Mouse (Mus musculus): ENCODE results near the gene Slc35a1. TPM values are rescaled to one million over a fixed set of nuclear protein-coding genes. Genes with fewer than 3 reads are reported as not detected.

Slc35a1 gene
- total RNA-seq, 2 experiments from 2014 or later: 10.9 to 14.7 TPM

GRCm38 (mm10) chr4:34639745-34640364 is 47.4 kb downstream of the Slc35a1 start:
- Histone ChIP-seq H3K27ac (no peak overlapping the region), H3K4me3 (no peak overlapping the region)
- intact Hi-C loops (cut with DNase I): no loop called here
- TF ChIP-seq CTCF (IDR thresholded peaks at IDR 0.05): no peak
- no peak for DNase-seq

- no peak for DNase-seq
- intact Hi-C loops (cut with DNase I): no loop called here
- TF ChIP-seq CTCF (IDR thresholded peaks at IDR 0.05): no peak
- Histone ChIP-seq H3K4me3 (no peak overlapping the region), H3K27ac (no peak overlapping the region)
Observed at GRCm38 (mm10) chr4:34637851-34638250, 49.4 kb downstream of the Slc35a1 start.

- intact Hi-C loops (cut with DNase I): no loop called here
- no peak overlapping the region for H3K27ac ChIP-seq
Observed at GRCm38 (mm10) chr4:34637386-34637785, 49.9 kb downstream of the Slc35a1 start.

GRCm38 (mm10) chr4:34636036-34636435 is 51.2 kb downstream of the Slc35a1 start:
- H3K27ac ChIP-seq: no peak overlapping the region
- no peak overlapping the region for H3K4me3 ChIP-seq
- TF ChIP-seq CTCF (IDR thresholded peaks at IDR 0.05): no peak
- DNase-seq: no peak
- intact Hi-C loops (cut with DNase I): no loop called here

More at GRCm38 (mm10) chr4:34637386-34637785, 49.9 kb downstream of the Slc35a1 start:
- DNase-seq: no peak
- no peak for TF ChIP-seq CTCF (IDR thresholded peaks at IDR 0.05)
- no peak overlapping the region for H3K4me3 ChIP-seq

- Histone ChIP-seq H3K4me3 (no peak overlapping the region), H3K27ac (no peak overlapping the region)
- intact Hi-C loops (cut with DNase I): no loop called here
- no peak for DNase-seq
- TF ChIP-seq CTCF (IDR thresholded peaks at IDR 0.05): no peak
Observed at GRCm38 (mm10) chr4:34634129-34634528, 53.1 kb downstream of the Slc35a1 start.

- no peak for DNase-seq
- Histone ChIP-seq H3K27ac (no peak overlapping the region), H3K4me3 (no peak overlapping the region)
- TF ChIP-seq CTCF (IDR thresholded peaks at IDR 0.05): no peak
- intact Hi-C loops (cut with DNase I): no loop called here
Observed at GRCm38 (mm10) chr4:34629956-34630355, 57.3 kb downstream of the Slc35a1 start.

GRCm38 (mm10) chr4:34626401-34626800 is 60.8 kb downstream of the Slc35a1 start:
- TF ChIP-seq CTCF (IDR thresholded peaks at IDR 0.05): no peak
- no peak for DNase-seq
- intact Hi-C loops (cut with DNase I): no loop called here
- H3K27ac ChIP-seq: peak overlapping the region; percentile 75; the same call in 1 of the 2 replicates
- H3K4me3 ChIP-seq: no peak overlapping the region

GRCm38 (mm10) chr4:34625556-34625955 is 61.7 kb downstream of the Slc35a1 start:
- Histone ChIP-seq H3K4me3 (no peak overlapping the region), H3K27ac (peak overlapping the region; percentile 75)
- no peak for TF ChIP-seq CTCF (IDR thresholded peaks at IDR 0.05)
- peak; percentile 68 for DNase-seq
- intact Hi-C loops (cut with DNase I): no loop called here

- H3K27ac ChIP-seq: no peak overlapping the region
- peak overlapping the region; percentile 92 for H3K4me3 ChIP-seq
- intact Hi-C loops (cut with DNase I): no loop called here
- no peak for TF ChIP-seq CTCF (IDR thresholded peaks at IDR 0.05)
- DNase-seq: no peak
Observed at GRCm38 (mm10) chr4:34616146-34616545, 71.1 kb downstream of the Slc35a1 start.

- peak overlapping the region; percentile 92 for H3K4me3 ChIP-seq
- H3K27ac ChIP-seq: peak overlapping the region; percentile 95
- TF ChIP-seq CTCF (IDR thresholded peaks at IDR 0.05): no peak
- DNase-seq: no peak
- intact Hi-C loops (cut with DNase I): no loop called here
Observed at GRCm38 (mm10) chr4:34615303-34615702, 71.9 kb downstream of the Slc35a1 start.

GRCm38 (mm10) chr4:34614630-34615094 is 72.6 kb downstream of the Slc35a1 start, which contains the start of the genes Orc3 and Rars2:
TSS of gene Orc3 (minus strand) at chr4:34614944.
TSS of gene Rars2 (plus strand) at chr4:34614957.
- H3K27ac ChIP-seq: peak within 1 kb of the TSS; percentile 95
- intact Hi-C loops (cut with DNase I): loop anchor here (5.0 kb wide), 1 partner anchor 62 kb away; the partner anchor contains the start of gene Akirin2
- peak; percentile 95 for DNase-seq
- peak; percentile 23; the same call in 1 of the 2 replicates for TF ChIP-seq CTCF (IDR thresholded peaks at IDR 0.05)
- H3K4me3 ChIP-seq: peak within 1 kb of the TSS; percentile 92

GRCm38 (mm10) chr4:34613571-34614145 is 73.6 kb downstream of the Slc35a1 start:
- Histone ChIP-seq H3K4me3 (peak overlapping the region; percentile 92), H3K27ac (peak overlapping the region; percentile 95)
- intact Hi-C loops (cut with DNase I): loop anchor here (5.0 kb wide), 1 partner anchor 61 kb away; the partner anchor contains the start of gene Akirin2
- peak; percentile 26 for DNase-seq
- TF ChIP-seq CTCF (IDR thresholded peaks at IDR 0.05): no peak

Other genes with a start within 250 kb of the Slc35a1 start
- 10 to 100 TPM; 42.9 to 60.6 TPM for gene Akirin2, start 136.5 kb downstream of the Slc35a1 start, total RNA-seq (2021)
- gene Orc3, start 72.5 kb downstream of the Slc35a1 start, total RNA-seq (2021): 10 to 100 TPM; 38.2 to 38.9 TPM
- 10 to 100 TPM; 18.2 to 22.1 TPM for gene Rars2, start 72.5 kb downstream of the Slc35a1 start, total RNA-seq (2021)
- not detected for gene Cfap206, start 42.8 kb upstream of the Slc35a1 start, total RNA-seq (2021)
- gene Gm136, start 68.8 kb upstream of the Slc35a1 start, total RNA-seq (2021): not detected
- 10 to 100 TPM; 24.5 to 31.5 TPM for gene Smim8, start 91.0 kb upstream of the Slc35a1 start, total RNA-seq (2021)
- 10 to 100 TPM in 1 of 2 experiments, 1 to 10 TPM in 1; 9.2 to 11.0 TPM for gene Zfp292, start 195.5 kb upstream of the Slc35a1 start, total RNA-seq (2021)
- gene Cga, start 206.3 kb upstream of the Slc35a1 start, total RNA-seq (2021): not detected

Data from gastrocnemius, adult 2 months (tissue).